8 mouse cellular contexts compared by ENCODE assay signal in the genomic region with DNA sequence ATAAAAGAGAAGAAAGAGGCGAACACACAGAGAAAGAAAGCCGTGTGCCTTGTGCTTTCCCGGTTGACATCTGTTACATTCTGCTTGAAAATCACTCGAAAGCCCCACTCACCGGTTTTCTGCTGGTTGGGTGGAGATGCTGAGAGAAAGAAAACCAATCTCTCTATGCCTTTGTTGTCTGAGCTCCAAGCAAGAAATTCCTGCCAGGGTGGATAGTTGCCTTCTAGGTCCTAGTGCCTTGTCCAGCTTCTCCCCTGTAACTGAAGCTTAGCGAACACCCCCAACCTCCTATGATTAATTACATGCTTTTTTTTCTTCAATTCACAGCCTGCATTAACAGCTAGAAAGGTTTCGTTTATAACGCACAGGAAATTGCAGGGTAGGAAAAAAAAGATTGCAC. TPM values are rescaled to one million over a fixed set of nuclear protein-coding genes. Genes with fewer than 3 reads are reported as not detected.
A peak's percentile ranks its signal among the peaks of the same experiment; 100 is the strongest.
DNase-seq lines count a peak whose midpoint lies in the region; ATAC-seq and TF ChIP-seq lines count a peak whose summit lies in the region.

A gene (minus strand): TSS at position 354 of the 400 bp plus-strand sequence.

- ATAC-seq in midbrain, embryonic 15.5 days (replicated peaks), result peak; percentile 87

- H3K36me3 ChIP-seq in forebrain, embryonic 10.5 days (replicated peaks), result no peaks in the 10 kb centered on the region
- H3K36me3 ChIP-seq in midbrain, embryonic 15.5 days (replicated peaks), result no peaks in the 10 kb centered on the region

- H3K4me1 ChIP-seq in cerebellum, adult 2 months (ENCODE audit: control insufficient read depth, insufficient read depth, low read length), result no peaks in the 10 kb centered on the region
- peaks cover 15% of the 10 kb centered on the region for H3K4me1 ChIP-seq in forebrain, embryonic 10.5 days
- H3K4me1 ChIP-seq in midbrain, embryonic 15.5 days, result peaks cover 4% of the 10 kb centered on the region; the same call in 1 of the 2 replicates

- H3K4me3 ChIP-seq in cerebellum, adult 2 months (replicated peaks; ENCODE audit: insufficient read depth, low read depth, low read length), result peak within 1 kb of the TSS; percentile 30
- peak within 1 kb of the TSS; percentile 32 for H3K4me3 ChIP-seq in forebrain, embryonic 10.5 days
- peak within 1 kb of the TSS; percentile 40 for H3K4me3 ChIP-seq in midbrain, embryonic 15.5 days

- TF ChIP-seq POLR2A in cerebellum, adult 2 months (IDR thresholded peaks at IDR 0.05; ENCODE audit: borderline replicate concordance, insufficient read depth, low read length), result no peak

- H3K27me3 ChIP-seq in cerebellum, adult 2 months (ENCODE audit: control insufficient read depth, insufficient read depth, low read length), result no peaks in the 10 kb centered on the region
- H3K27me3 ChIP-seq in forebrain, embryonic 10.5 days (ENCODE audit: poor library complexity, severe bottlenecking), result peaks cover 49% of the 10 kb centered on the region
- H3K27me3 ChIP-seq in midbrain, embryonic 15.5 days (replicated peaks), result no peaks in the 10 kb centered on the region

- no peaks in the 10 kb centered on the region for H3K9me3 ChIP-seq in forebrain, embryonic 10.5 days
- H3K9me3 ChIP-seq in midbrain, embryonic 15.5 days, result no peaks in the 10 kb centered on the region

- peak; percentile 11 to 20 for DNase-seq in cerebellum, adult 2 months
- DNase-seq in cerebellum, adult 9-11 months, result no peak
- no peak for DNase-seq in forebrain, embryonic 10.5 days (ENCODE audit: extremely low spot score, low spot score)
- peak; percentile 13 to 49 for DNase-seq in layer of hippocampus, postnatal 10 days (ENCODE audit: low spot score in 2 of 2)
- no peak for DNase-seq in heart, adult 11 months
- DNase-seq in adrenal gland, adult 8-10 months, result no peak
- no peak for DNase-seq in adrenal gland, postnatal 10 days

- TF ChIP-seq CTCF in cerebellum, adult 2 months (IDR thresholded peaks at IDR 0.05; ENCODE audit: borderline replicate concordance, insufficient read depth, low read depth, low read length), result no peak

- no peak within 1 kb of the TSS for H3K27ac ChIP-seq in cerebellum, adult 2 months (ENCODE audit: insufficient read depth, low read length)
- H3K27ac ChIP-seq in forebrain, embryonic 10.5 days, result peak within 1 kb of the TSS; percentile 68; the same call in 1 of the 2 replicates
- H3K27ac ChIP-seq in midbrain, embryonic 15.5 days, result peak within 1 kb of the TSS; percentile 89

- peak within 1 kb of the TSS; percentile 50 for H3K4me2 ChIP-seq in midbrain, embryonic 15.5 days

- 10% methylated on average over 8 of the region's 8 CpGs for WGBS in cerebellum, adult 2 months
- 50% methylated on average over 8 of the region's 8 CpGs for WGBS in forebrain, embryonic 10.5 days
- WGBS in midbrain, embryonic 15.5 days, result 32% methylated on average over 8 of the region's 8 CpGs

- peak within 1 kb of the TSS; percentile 49 for H3K9ac ChIP-seq in midbrain, embryonic 15.5 days

RNA-seq across cellular contexts. Expression of the gene that starts here (rescaled TPM):
- 2.5 and 2.8 TPM in 2 replicates for polyA plus RNA-seq in cerebellum, adult 2 months (2012; rRNA removed)
- 9.8 and 17.4 TPM in 2 replicates for polyA plus RNA-seq in forebrain, embryonic 10.5 days (2016; fragmentation: Nextera tagmentation; extraction: Ambion mirVana)
- 100 to 1,000 TPM; 158 to 179 TPM for total RNA-seq in layer of hippocampus, postnatal 10 days (2021)
- polyA plus RNA-seq in midbrain, embryonic 15.5 days (2015; fragmentation: Nextera tagmentation; extraction: Ambion mirVana), result 274 and 311 TPM in 2 replicates
- total RNA-seq in adrenal gland, adult 8-10 months (2022), result 1 to 10 TPM in 2 of 4 experiments, under 1 TPM in 2; 0.35 to 1.1 (median 0.82) TPM
- 1 to 10 TPM; 2.0 to 3.1 TPM for total RNA-seq in adrenal gland, postnatal 10 days (2021)

Comparison
In these comparisons a context has a peak if more than half of its experiments do, and no peak if none do; other contexts are left out.
1. RNA of the gene that starts here (total RNA-seq): 158 to 179 TPM in layer of hippocampus, postnatal 10 days; 2.0 to 3.1 TPM in adrenal gland, postnatal 10 days and 0.35 to 1.1 TPM in adrenal gland, adult 8-10 months; every median in the first group is over 10 times any median in the second.
2. RNA of the gene that starts here (polyA plus RNA-seq): 274 to 311 TPM in midbrain, embryonic 15.5 days; 9.8 to 17.4 TPM in forebrain, embryonic 10.5 days and 2.5 to 2.8 TPM in cerebellum, adult 2 months; every median in the first group is over 10 times any median in the second.
3. DNase-seq: peak in cerebellum, adult 2 months (2 of 2) and layer of hippocampus, postnatal 10 days (2 of 2); none in cerebellum, adult 9-11 months (single experiment), forebrain, embryonic 10.5 days (single experiment), heart, adult 11 months (single experiment), adrenal gland, adult 8-10 months (single experiment) and adrenal gland, postnatal 10 days (single experiment).
4. Peak in every context shown above with its lines, with median percentiles within 50 percentile points of each other: H3K4me3 ChIP-seq.